Mouse (Mus musculus): ENCODE results near the gene Prr14l. TPM values are rescaled to one million over a fixed set of nuclear protein-coding genes. Genes with fewer than 3 reads are reported as not detected.
"Not testable (repeated sequence)": the region's sequence is repeated elsewhere in the genome, so short reads cannot be mapped to it uniquely, and the experiment has no call there.

Gene Prr14l
- polyA plus RNA-seq, 1 experiment from 2014 or later = 16.3 TPM

DNA sequence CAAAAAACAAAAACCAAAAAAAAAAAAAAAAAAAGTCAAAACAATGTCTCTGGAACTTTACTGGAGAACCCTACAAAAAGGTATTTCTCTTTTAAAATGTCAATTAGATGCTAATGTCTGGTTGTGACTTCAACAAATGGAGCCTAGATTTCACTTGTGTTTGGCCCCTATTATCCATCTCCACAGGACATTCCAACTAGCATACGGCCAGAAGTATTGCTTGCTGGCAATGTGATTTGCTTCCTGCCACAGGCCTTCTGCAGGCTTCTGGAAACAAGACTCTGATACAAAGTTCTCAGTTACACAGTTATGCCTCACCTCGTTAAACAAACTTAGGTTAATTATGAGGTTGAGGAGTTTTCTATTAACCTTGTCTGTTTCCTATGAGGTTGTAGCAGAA, 81.7 kb downstream of the Prr14l start:
- 84% methylated on average over 2 of the region's 2 CpGs for WGBS
- no peak for ATAC-seq (ENCODE audit: insufficient read depth, low FRiP score)
- Histone ChIP-seq H3K4me2 (ENCODE audit: low read depth, low read length) (no peak overlapping the region), H3K4me3 (replicated peaks; ENCODE audit: low read length) (no peak overlapping the region), H3K27me3 (ENCODE audit: control insufficient read depth, insufficient read depth, low read length) (no peaks in the 10 kb centered on the region), H3K4me1 (ENCODE audit: control insufficient read depth, insufficient read depth, low read length) (no peaks in the 10 kb centered on the region), H3K9ac (ENCODE audit: low read length) (no peak overlapping the region), H3K27ac (ENCODE audit: low read length) (no peak overlapping the region), H3K9me3 (replicated peaks; ENCODE audit: control insufficient read depth, low read length) (no peaks in the 10 kb centered on the region), H3K36me3 (ENCODE audit: control insufficient read depth, insufficient read depth, low read length) (peaks cover 5% of the 10 kb centered on the region; the same call in 1 of the 2 replicates)

DNA sequence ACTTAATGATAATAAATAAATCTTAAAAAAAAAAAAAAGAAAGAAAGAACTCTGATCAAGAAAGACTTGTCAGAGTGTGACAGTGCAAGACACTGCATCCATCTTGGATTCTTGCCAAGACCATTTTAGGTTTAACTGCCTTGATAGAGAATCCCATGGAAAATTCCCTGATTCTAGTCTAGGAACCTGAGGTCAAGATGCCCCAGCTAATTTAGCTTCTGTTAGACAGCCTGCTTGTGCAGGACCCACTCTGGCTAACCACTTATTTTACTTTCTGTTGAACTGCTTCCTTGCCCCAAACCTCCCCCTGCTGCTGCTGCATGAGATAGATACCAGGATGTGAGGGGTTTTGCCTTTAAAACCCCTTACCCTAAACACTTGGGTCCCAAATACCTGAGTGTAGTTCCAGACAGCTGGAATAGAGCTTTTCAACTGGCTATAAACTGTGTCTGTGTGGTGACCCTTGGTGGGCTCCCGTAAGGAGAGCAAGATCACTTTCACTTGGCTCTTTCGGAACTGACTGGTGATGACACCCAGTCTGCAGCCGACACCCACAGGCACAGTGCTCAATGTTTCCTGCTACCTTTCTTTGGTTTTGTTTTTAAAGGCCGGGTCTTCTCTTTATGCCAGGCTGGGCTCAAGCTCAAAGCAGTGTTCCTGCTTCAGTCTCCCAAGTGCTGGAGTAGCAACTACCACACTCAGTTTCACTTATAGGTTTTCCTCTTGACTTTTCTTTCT, 86.3 kb downstream of the Prr14l start:
- H3K27ac ChIP-seq (ENCODE audit: low read length) = no peak overlapping the region
- no peak overlapping the region for H3K4me3 ChIP-seq (replicated peaks; ENCODE audit: low read length)
- no peaks in the 10 kb centered on the region for H3K9me3 ChIP-seq (replicated peaks; ENCODE audit: control insufficient read depth, low read length)
- 86% methylated on average over 4 of the region's 4 CpGs for WGBS
- no peak for ATAC-seq (ENCODE audit: insufficient read depth, low FRiP score)
- no peaks in the 10 kb centered on the region for H3K4me1 ChIP-seq (ENCODE audit: control insufficient read depth, insufficient read depth, low read length)
- H3K4me2 ChIP-seq (ENCODE audit: low read depth, low read length) = no peak overlapping the region
- no peak overlapping the region for H3K9ac ChIP-seq (ENCODE audit: low read length)
- H3K36me3 ChIP-seq (ENCODE audit: control insufficient read depth, insufficient read depth, low read length) = peaks cover 2% of the 10 kb centered on the region; the same call in 1 of the 2 replicates
- no peaks in the 10 kb centered on the region for H3K27me3 ChIP-seq (ENCODE audit: control insufficient read depth, insufficient read depth, low read length)

DNA sequence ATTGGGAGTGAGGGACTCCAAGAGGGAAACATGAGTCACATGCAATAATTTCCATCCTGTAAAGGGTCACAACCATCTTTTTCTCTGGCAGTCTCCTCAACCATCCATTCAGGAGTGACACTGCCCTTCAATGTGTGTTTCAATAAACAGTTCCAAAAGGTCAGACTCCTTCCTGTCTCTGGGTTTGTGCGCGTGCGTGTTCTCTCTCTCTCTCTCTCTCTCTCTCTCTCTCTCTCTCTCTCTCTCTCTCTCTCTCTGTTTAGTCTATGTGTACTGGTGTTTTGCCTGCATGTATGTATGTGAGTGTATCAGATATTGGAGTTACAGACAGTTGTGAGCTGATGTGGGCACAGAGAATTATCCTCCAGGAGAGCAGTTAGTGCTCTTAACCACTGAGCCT, 87.1 kb downstream of the Prr14l start:
- Histone ChIP-seq H3K9me3 (replicated peaks; ENCODE audit: control insufficient read depth, low read length) (no peaks in the 10 kb centered on the region), H3K36me3 (ENCODE audit: control insufficient read depth, insufficient read depth, low read length) (no peaks in the 10 kb centered on the region), H3K27ac (ENCODE audit: low read length) (no peak overlapping the region), H3K4me1 (ENCODE audit: control insufficient read depth, insufficient read depth, low read length) (no peaks in the 10 kb centered on the region), H3K4me2 (ENCODE audit: low read depth, low read length) (no peak overlapping the region), H3K4me3 (replicated peaks; ENCODE audit: low read length) (no peak overlapping the region), H3K27me3 (ENCODE audit: control insufficient read depth, insufficient read depth, low read length) (no peaks in the 10 kb centered on the region), H3K9ac (ENCODE audit: low read length) (no peak overlapping the region)
- 47% methylated on average over 3 of the region's 3 CpGs for WGBS
- ATAC-seq (ENCODE audit: insufficient read depth, low FRiP score) = no peak

DNA sequence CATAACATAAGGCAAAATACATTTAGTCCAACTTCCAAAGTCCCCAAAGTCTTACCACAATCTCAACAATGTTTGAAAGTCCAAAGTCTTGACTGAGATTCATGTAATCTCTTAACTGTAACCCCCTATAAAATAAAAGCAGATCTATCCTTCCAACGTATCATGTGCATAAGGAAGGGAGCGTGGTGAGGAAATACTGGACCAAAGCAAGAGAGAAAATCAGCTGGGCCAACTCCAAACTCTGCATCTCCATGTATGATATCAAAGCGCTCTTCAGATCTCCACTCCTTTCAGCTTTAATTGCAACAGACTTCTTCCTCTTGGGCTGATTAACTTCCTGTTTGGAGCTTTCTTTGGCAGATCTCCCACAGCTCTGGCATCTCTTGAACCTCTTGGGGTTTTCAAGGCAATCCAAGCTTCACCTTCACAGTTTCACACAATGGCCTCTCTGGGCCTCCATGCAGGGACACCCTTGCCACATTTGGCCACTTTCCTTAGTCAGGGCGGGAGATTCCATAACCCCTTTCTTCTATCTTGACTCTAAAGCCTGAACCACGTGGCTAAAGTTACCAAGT, 92.4 kb downstream of the Prr14l start:
- no peaks in the 10 kb centered on the region for H3K27me3 ChIP-seq (ENCODE audit: control insufficient read depth, insufficient read depth, low read length)
- no peaks in the 10 kb centered on the region for H3K4me1 ChIP-seq (ENCODE audit: control insufficient read depth, insufficient read depth, low read length)
- no peak overlapping the region for H3K9ac ChIP-seq (ENCODE audit: low read length)
- H3K4me2 ChIP-seq (ENCODE audit: low read depth, low read length) = no peak overlapping the region
- 87% methylated on average over 5 of the region's 5 CpGs for WGBS
- H3K27ac ChIP-seq (ENCODE audit: low read length) = no peak overlapping the region
- H3K4me3 ChIP-seq (replicated peaks; ENCODE audit: low read length) = no peak overlapping the region
- ATAC-seq (ENCODE audit: insufficient read depth, low FRiP score) = no peak
- H3K36me3 ChIP-seq (ENCODE audit: control insufficient read depth, insufficient read depth, low read length) = no peaks in the 10 kb centered on the region
- H3K9me3 ChIP-seq (replicated peaks; ENCODE audit: control insufficient read depth, low read length) = no peaks in the 10 kb centered on the region

DNA sequence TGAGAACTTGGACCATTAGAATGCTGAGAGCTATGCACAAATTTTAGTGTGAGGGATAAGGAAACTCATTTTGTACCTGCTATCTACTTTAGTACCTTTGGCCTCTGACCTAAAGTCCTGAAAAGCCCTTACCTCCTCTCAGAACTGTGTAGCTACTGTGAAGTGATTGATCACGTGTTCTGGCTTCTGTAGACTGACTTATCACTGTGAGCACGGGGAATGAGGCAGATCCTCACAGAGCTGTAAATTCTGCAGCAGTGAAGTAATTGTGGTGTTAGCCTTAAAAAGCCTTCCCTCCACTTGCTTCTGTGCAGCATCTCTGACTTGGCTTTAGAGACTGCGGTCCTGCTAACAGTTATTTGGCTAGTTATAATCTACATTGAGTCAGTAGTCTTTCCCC, 93.3 kb downstream of the Prr14l start:
- no peak for ATAC-seq (ENCODE audit: insufficient read depth, low FRiP score)
- H3K9me3 ChIP-seq (replicated peaks; ENCODE audit: control insufficient read depth, low read length) = no peaks in the 10 kb centered on the region
- 63% methylated on average over 3 of the region's 3 CpGs for WGBS

DNA sequence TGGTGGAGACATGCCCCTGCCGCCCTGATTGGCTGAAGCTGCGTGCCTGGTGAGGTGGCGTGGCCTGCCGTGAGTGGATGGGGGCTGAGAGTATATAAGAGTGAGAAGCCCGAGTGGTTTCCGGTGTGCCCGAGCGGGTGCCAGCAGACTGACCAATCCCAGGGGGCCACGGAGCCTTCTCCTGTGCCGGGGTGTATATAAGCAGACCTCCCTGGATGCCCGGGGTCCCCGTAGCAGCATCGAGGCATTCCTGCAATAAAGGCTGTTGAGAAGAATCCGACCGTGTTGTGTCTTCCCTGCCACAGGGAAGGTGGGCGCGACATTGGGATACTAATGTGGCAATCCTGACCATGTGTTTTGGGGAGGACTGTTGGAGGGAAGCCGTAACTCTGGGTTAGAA, 93.7 kb downstream of the Prr14l start:
- H3K4me2 ChIP-seq (ENCODE audit: low read depth, low read length); H3K27me3 ChIP-seq (ENCODE audit: control insufficient read depth, insufficient read depth, low read length); H3K36me3 ChIP-seq (ENCODE audit: control insufficient read depth, insufficient read depth, low read length); H3K9me3 ChIP-seq (replicated peaks; ENCODE audit: control insufficient read depth, low read length); H3K9ac ChIP-seq (ENCODE audit: low read length); H3K4me3 ChIP-seq (replicated peaks; ENCODE audit: low read length); H3K4me1 ChIP-seq (ENCODE audit: control insufficient read depth, insufficient read depth, low read length); ATAC-seq (ENCODE audit: insufficient read depth, low FRiP score); H3K27ac ChIP-seq (ENCODE audit: low read length): not testable (repeated sequence)
- 96% methylated on average over 18 of the region's 18 CpGs for WGBS

More for the DNA sequence above, 93.3 kb downstream of the Prr14l start:
- no peaks in the 10 kb centered on the region for H3K4me1 ChIP-seq (ENCODE audit: control insufficient read depth, insufficient read depth, low read length)
- no peak overlapping the region for H3K4me2 ChIP-seq (ENCODE audit: low read depth, low read length)
- no peaks in the 10 kb centered on the region for H3K27me3 ChIP-seq (ENCODE audit: control insufficient read depth, insufficient read depth, low read length)
- no peak overlapping the region for H3K4me3 ChIP-seq (replicated peaks; ENCODE audit: low read length)
- no peaks in the 10 kb centered on the region for H3K36me3 ChIP-seq (ENCODE audit: control insufficient read depth, insufficient read depth, low read length)
- no peak overlapping the region for H3K27ac ChIP-seq (ENCODE audit: low read length)
- H3K9ac ChIP-seq (ENCODE audit: low read length) = no peak overlapping the region

DNA sequence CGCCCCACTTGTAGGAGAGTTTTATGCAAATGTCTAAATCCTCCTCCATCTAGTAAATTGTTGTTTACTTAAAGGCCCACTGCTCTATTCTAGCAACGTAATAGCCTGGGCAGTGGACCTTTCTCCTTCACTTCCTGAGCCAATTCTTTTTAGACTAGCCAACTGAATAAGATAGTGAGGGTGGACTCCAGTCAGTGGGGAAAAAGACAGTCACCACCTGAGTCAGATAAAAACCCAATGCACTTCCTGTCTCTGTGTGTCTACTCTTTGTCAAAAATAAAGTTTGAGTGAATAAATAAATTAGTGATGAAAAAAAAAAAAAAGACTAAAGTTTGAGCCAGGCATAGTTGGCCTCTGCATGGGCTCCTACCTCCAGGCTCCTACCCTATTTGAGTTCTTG, 94.4 kb downstream of the Prr14l start:
- no peak for ATAC-seq (ENCODE audit: insufficient read depth, low FRiP score)
- Histone ChIP-seq H3K27ac (ENCODE audit: low read length) (no peak overlapping the region), H3K9ac (ENCODE audit: low read length) (no peak overlapping the region), H3K4me1 (ENCODE audit: control insufficient read depth, insufficient read depth, low read length) (no peaks in the 10 kb centered on the region), H3K4me3 (replicated peaks; ENCODE audit: low read length) (no peak overlapping the region), H3K4me2 (ENCODE audit: low read depth, low read length) (no peak overlapping the region), H3K27me3 (ENCODE audit: control insufficient read depth, insufficient read depth, low read length) (no peaks in the 10 kb centered on the region), H3K36me3 (ENCODE audit: control insufficient read depth, insufficient read depth, low read length) (no peaks in the 10 kb centered on the region), H3K9me3 (replicated peaks; ENCODE audit: control insufficient read depth, low read length) (no peaks in the 10 kb centered on the region)
- 73% methylated on average over 2 of the region's 2 CpGs for WGBS

DNA sequence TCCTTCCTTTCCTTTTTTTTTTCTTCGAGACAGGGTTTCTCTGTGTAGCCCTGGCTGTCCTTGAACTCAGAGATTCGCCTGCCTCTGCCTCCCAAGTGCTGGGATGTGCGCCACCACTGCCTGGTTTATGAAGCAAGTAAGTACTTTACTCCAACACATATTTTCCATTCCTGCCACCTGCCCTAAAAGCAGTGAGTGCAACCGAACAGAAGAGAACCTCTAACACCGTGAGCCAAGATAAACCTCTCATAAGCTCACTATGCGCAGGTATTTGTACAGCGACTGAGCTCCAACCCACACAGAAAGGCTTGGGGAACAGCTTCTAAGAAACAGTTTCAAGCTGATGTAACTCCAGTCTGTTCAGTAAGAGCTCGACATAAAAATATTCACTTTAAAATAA, 97.9 kb downstream of the Prr14l start:
- Histone ChIP-seq H3K4me1 (ENCODE audit: control insufficient read depth, insufficient read depth, low read length) (no peaks in the 10 kb centered on the region), H3K9me3 (replicated peaks; ENCODE audit: control insufficient read depth, low read length) (no peaks in the 10 kb centered on the region), H3K27me3 (ENCODE audit: control insufficient read depth, insufficient read depth, low read length) (no peaks in the 10 kb centered on the region), H3K4me3 (replicated peaks; ENCODE audit: low read length) (no peak overlapping the region), H3K9ac (ENCODE audit: low read length) (no peak overlapping the region), H3K27ac (ENCODE audit: low read length) (no peak overlapping the region), H3K36me3 (ENCODE audit: control insufficient read depth, insufficient read depth, low read length) (no peaks in the 10 kb centered on the region), H3K4me2 (ENCODE audit: low read depth, low read length) (no peak overlapping the region)
- WGBS = 92% methylated on average over 8 of the region's 8 CpGs
- no peak for ATAC-seq (ENCODE audit: insufficient read depth, low FRiP score)

DNA sequence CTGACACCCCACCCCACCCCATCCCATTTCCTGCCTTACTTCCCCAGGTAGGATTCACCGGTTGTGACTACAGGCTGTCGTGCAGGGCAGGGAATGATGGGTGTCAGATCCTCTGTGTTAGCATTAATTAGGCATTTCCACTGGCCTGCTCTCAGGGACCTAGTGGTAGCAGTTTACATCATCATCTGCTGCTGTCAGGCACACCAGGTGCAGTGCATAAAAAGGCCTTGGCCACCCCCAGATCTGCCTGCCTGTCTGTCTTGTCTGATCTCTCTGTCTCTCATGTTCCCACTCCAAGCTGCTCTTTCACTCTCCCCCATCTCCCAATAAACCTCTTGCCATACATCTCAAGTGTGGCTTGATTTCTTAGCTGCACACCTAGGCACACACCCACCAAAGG, 102.3 kb downstream of the Prr14l start:
- no peaks in the 10 kb centered on the region for H3K36me3 ChIP-seq (ENCODE audit: control insufficient read depth, insufficient read depth, low read length)
- no peak overlapping the region for H3K9ac ChIP-seq (ENCODE audit: low read length)
- no peak overlapping the region for H3K4me2 ChIP-seq (ENCODE audit: low read depth, low read length)
- no peaks in the 10 kb centered on the region for H3K9me3 ChIP-seq (replicated peaks; ENCODE audit: control insufficient read depth, low read length)
- no peak for ATAC-seq (ENCODE audit: insufficient read depth, low FRiP score)
- no peak overlapping the region for H3K4me3 ChIP-seq (replicated peaks; ENCODE audit: low read length)
- no peaks in the 10 kb centered on the region for H3K27me3 ChIP-seq (ENCODE audit: control insufficient read depth, insufficient read depth, low read length)
- no peak overlapping the region for H3K27ac ChIP-seq (ENCODE audit: low read length)
- WGBS = 41% methylated on average over 2 of the region's 2 CpGs
- H3K4me1 ChIP-seq (ENCODE audit: control insufficient read depth, insufficient read depth, low read length) = peaks cover 6% of the 10 kb centered on the region; the same call in 1 of the 2 replicates
